Mouse (Mus musculus): ENCODE results near the gene Rasl12.

- TF ChIP-seq CTCF (IDR thresholded peaks at IDR 0.05; ENCODE audit: low read depth, low read length), result no peak
- no peak for TF ChIP-seq POLR2A (IDR thresholded peaks at IDR 0.05; ENCODE audit: extremely low read depth, insufficient read depth, low read length)
Measured at GRCm38 (mm10) chr9:65430401-65430800, 32.1 kb downstream of the Rasl12 start.
